Mouse (Mus musculus) thymus, adult 2 months (tissue): Measurements from ENCODE around the gene Ncdn. TPM values are rescaled to one million over a fixed set of nuclear protein-coding genes. Genes with fewer than 3 reads are reported as not detected.

ENCODE experiments used
- DNase-seq: peaks from one replicate; pipeline ENCODE4 v3.0.0; 2021
- H3K27ac ChIP-seq: fragments of 200-500 bp; 2 replicates; pipeline ENCODE4 v1.5.1; 2012; ENCODE audit warnings: low read length, control low read depth; ENCODE audit not compliant: control insufficient read depth, insufficient read depth
- H3K27me3 ChIP-seq: fragments of 200-500 bp; 2 replicates; pipeline ENCODE4 v1.6.1; 2012; ENCODE audit warnings: mild to moderate bottlenecking, low read length, moderate library complexity, mixed read lengths; ENCODE audit not compliant: control insufficient read depth, insufficient read depth
- H3K36me3 ChIP-seq: fragments of 200-500 bp; 2 replicates; pipeline ENCODE4 v1.6.1; 2012; ENCODE audit warnings: mild to moderate bottlenecking, low read length, moderate library complexity; ENCODE audit not compliant: control insufficient read depth, insufficient read depth
- H3K4me1 ChIP-seq: fragments of 200-500 bp; replicated peaks from 2 replicates; pipeline ENCODE4 v1.6.1; 2012; ENCODE audit warnings: low read length; ENCODE audit not compliant: control insufficient read depth, insufficient read depth
- H3K4me3 ChIP-seq: fragments of 200-500 bp; 2 replicates; pipeline ENCODE4 v1.5.1; 2012; ENCODE audit warnings: mild to moderate bottlenecking, low read length, control low read depth, moderate library complexity; ENCODE audit not compliant: control insufficient read depth, insufficient read depth
- CTCF ChIP-seq: fragments of 200-500 bp; IDR thresholded peaks from 2 replicates; pipeline ENCODE4 v1.5.1; 2012; ENCODE audit warnings: mild to moderate bottlenecking, control low read depth, low read length, moderate library complexity, borderline replicate concordance; ENCODE audit not compliant: control insufficient read depth, poor library complexity, insufficient read depth; ENCODE audit errors: extremely low read depth
- POLR2A ChIP-seq: fragments of 200-500 bp; IDR thresholded peaks from 2 replicates; pipeline ENCODE4 v1.6.1; 2012; ENCODE audit warnings: mild to moderate bottlenecking, low read length, control low read depth, moderate library complexity; ENCODE audit not compliant: control insufficient read depth, poor library complexity, insufficient read depth; ENCODE audit errors: extremely low read depth
- WGBS: fragments of 180-500 bp; shearing (Covaris S2); methylation state at CpG from one replicate; pipeline ENCODE4 v1.1.7; 2018; 5-methylcytosine and 5-hydroxymethylcytosine counted together
- polyA plus RNA-seq: library from polyadenylated mRNA; depleted of rRNA; stranded (reverse); fragments of >200 nt; gene quantifications from 2 replicates; pipeline ENCODE4 v1.2.3, GENCODE M21; 2012

Ncdn gene
- polyA plus RNA-seq, 1 experiment, result 53.6 TPM

DNA sequence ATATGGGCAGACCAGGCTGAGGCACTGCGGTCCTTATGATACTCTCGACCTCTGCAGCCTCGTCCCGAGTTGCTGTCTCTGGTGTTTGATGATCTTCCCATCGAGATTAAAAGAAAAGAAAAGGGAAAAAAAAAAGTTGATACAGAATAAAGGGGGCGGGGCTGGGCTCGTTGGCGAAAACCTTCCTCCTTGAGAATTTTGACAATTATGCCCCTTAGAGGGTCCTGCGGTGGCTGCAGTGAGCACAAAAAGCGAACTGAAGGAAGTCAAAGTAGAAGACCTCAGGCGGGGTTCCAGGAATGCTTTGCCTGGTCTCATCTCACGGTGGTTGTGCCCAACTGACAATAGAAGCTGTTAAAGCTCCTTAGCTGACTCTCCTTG is 983 bp upstream of the Ncdn start:
- Histone ChIP-seq H3K36me3 (no peaks in the 10 kb centered on the region), H3K27ac (no peak overlapping the region), H3K4me3 (peak overlapping the region; percentile 78), H3K4me1 (peaks cover 10% of the 10 kb centered on the region), H3K27me3 (no peaks in the 10 kb centered on the region)
- no peak for DNase-seq
- no peak for TF ChIP-seq CTCF
- no peak for TF ChIP-seq POLR2A
- 2% methylated on average over 12 of the region's 12 CpGs for WGBS

DNA sequence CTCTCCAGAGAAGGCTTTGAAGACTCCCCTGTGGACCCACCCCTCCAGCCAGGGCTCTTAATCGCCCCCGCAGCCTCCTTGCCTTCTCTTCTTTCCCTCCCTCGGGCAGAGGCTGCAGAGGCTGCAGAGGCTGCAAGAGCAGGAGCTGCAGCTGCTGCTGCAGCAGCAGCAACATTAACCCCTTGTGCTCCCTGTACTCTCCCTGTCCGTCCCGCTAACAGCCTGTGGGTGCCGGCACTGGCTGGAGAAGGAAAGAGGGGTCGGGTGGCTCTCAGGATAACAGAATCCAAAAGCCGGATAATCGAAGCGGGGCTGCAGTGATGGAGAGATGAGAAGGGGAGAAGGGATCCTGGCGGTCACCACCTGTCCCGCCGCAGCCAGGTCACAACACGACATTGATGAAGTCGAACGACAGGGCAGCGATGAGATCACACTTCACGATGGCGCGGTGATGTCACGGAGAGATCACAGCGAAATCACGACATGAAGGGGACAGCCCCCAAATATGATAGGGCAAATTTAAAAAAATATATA is 563 bp downstream of the Ncdn start:
- DNase-seq, result peak; percentile 39
- no peaks in the 10 kb centered on the region for H3K27me3 ChIP-seq
- peak overlapping the region; percentile 78 for H3K4me3 ChIP-seq
- H3K4me1 ChIP-seq, result peaks cover 10% of the 10 kb centered on the region
- no peak for TF ChIP-seq CTCF
- no peak for TF ChIP-seq POLR2A
- WGBS, result under 1% methylated on average over 23 of the region's 23 CpGs
- no peaks in the 10 kb centered on the region for H3K36me3 ChIP-seq
- no peak overlapping the region for H3K27ac ChIP-seq

DNA sequence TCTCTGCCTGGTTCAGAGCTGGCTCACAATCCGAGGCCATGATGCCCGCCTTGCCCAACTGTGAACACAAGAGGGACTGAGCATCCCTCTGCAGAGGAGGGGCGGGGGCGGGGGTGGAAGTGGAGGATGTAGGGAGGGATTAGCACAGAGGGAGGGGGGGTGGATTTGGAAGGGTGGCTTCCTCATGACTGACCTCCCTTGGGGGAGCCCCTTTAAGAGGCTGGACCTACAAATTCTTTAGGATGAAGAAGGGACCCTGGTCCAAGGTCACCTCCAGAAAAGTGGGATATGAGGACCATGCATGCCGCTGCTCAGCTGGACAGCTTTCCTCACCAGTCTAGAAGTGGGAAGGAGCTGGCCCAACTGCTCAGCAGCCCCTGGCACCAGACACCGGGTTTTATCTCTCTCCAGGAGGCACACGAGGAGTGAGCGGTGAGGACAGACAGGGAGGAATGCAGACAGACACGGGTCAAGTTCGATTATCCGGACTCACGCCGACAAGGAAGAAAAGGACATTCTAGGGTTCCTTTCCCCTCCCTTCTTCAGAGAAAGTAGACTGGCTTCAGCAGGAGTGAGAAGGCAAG is 1.1 kb downstream of the Ncdn start:
- TF ChIP-seq POLR2A, result no peak
- TF ChIP-seq CTCF, result no peak
- Histone ChIP-seq H3K4me3 (peak overlapping the region; percentile 78), H3K4me1 (peaks cover 10% of the 10 kb centered on the region), H3K36me3 (no peaks in the 10 kb centered on the region), H3K27ac (no peak overlapping the region), H3K27me3 (no peaks in the 10 kb centered on the region)
- no peak for DNase-seq
- 41% methylated on average over 13 of the region's 13 CpGs for WGBS

DNA sequence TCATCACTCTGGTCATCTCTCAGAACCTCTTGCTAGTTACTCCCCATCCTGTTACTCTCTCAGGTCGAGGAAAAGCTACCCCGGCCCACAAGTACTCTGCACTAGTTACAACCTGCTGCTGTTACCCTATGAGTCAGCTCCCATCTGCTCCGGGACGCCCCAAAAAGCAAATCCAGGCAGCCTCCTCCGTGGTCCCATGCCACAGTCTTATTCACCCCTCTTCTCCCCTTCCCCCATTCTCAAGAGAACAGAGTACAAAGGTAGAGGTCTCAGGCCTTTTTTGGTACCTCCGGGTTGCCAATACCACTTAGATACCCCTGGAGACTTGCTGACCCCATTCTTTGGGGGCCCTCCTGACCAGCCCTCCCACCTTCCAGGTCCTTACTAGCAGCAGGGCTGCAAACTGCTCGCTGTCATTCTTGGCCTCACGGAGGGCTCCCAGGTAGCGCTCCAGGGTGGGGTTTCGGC is 1.6 kb downstream of the Ncdn start:
- Histone ChIP-seq H3K27ac (no peak overlapping the region), H3K4me3 (no peak overlapping the region), H3K36me3 (0 out of 2 replicates have a peak, but pooled peaks cover under 1% of the 10 kb centered on the region), H3K27me3 (no peaks in the 10 kb centered on the region), H3K4me1 (peaks cover 10% of the 10 kb centered on the region)
- TF ChIP-seq CTCF (no peak), POLR2A (no peak)
- DNase-seq, result no peak
- WGBS, result 91% methylated on average over 10 of the region's 10 CpGs

DNA sequence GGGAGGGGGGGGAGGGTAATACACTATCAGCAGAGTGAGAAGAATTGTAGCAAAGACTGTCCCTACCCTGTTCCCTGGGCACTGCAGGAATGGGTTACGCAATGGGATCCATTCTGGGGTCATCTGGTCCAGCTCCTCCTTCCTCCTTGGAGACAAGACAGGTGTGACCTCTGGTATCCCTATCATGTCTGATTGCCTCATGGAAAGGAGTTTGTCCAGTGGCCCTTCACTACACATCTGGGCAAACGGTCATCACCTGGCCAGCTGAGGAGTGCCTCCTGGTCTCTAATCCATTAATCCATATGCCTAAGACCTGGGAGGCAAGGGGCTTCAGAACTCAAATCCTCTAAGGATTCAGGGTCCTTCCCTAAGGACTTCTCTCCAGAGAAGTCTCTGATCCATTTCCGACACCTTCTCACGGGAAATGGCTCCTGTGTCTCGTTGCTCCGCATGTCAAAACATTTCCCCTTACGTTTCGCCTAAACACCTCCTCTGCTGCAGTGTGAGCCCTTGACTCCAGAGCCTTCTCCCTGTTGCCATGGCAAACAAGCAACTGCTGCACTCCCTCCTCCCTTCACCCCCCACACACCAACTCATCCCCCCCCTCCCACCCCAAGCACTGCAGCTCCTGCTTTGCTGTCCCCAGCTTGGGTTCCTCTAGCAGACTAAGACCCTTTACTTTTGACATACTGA is 2.2 kb downstream of the Ncdn start:
- WGBS, result 98% methylated on average over 8 of the region's 8 CpGs
- Histone ChIP-seq H3K36me3 (0 out of 2 replicates have a peak, but pooled peaks cover 3% of the 10 kb centered on the region), H3K4me3 (no peak overlapping the region), H3K27ac (no peak overlapping the region), H3K27me3 (no peaks in the 10 kb centered on the region), H3K4me1 (peaks cover 10% of the 10 kb centered on the region)
- DNase-seq, result no peak
- TF ChIP-seq CTCF (no peak), POLR2A (no peak)

DNA sequence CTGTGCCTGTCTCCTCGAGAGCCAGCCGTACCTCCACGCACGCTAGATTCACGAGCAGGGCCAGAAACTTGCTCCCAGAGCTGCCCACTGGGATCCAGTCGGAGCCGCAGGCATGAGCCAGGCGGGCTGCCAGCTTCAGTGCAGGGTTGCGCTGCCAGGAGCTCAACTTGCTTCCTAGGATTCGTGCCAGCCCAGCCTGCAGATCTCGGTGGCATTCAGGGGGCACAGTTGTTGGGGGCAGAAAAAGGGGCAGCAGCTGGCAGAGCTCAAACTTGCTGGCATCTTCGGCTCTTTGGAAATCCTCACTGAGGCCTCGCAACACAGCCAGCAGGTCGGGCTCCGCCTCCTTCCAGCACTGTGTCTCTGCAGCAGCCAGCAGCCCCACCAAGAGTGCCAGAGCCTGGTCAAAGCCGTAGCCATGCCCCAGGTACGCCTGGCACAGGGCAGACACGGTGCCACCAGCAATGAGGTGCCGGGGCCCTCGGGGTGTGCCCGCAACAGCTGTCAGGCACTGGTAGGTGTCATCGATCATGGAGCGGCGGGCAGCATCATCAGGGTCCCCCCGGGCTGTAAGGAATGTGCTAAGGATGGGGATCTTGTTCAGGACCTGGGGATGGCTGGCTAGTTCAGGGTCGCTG is 3.1 kb downstream of the Ncdn start:
- 0 out of 2 replicates have a peak, but pooled peaks cover 3% of the 10 kb centered on the region for H3K36me3 ChIP-seq
- no peak overlapping the region for H3K27ac ChIP-seq
- WGBS, result 94% methylated on average over 26 of the region's 26 CpGs
- no peak overlapping the region for H3K4me3 ChIP-seq
- no peaks in the 10 kb centered on the region for H3K27me3 ChIP-seq
- no peak for DNase-seq
- TF ChIP-seq CTCF (no peak), POLR2A (no peak)
- H3K4me1 ChIP-seq, result peaks cover 10% of the 10 kb centered on the region
